Mouse (Mus musculus) heart, postnatal 0 days (tissue): ENCODE measurements around the gene Nkiras2.

Source experiments
- CTCF ChIP-seq: IDR thresholded peaks from 2 replicates; pipeline ENCODE4 v1.5.1; 2016; ENCODE audit warnings: antibody characterized with exemption, control low read depth, low read depth
- EP300 ChIP-seq: IDR thresholded peaks from 2 replicates; pipeline ENCODE4 v1.6.1; 2016; ENCODE audit warnings: antibody characterized with exemption, low read depth

GRCm38 (mm10) chr11:100571202-100571567 is 47.9 kb upstream of the Nkiras2 start:
- no peak for TF ChIP-seq CTCF
- no peak for TF ChIP-seq EP300
